Mouse (Mus musculus): ENCODE results near the gene Nhlrc1. TPM values are rescaled to one million over a fixed set of nuclear protein-coding genes. Genes with fewer than 3 reads are reported as not detected.

The Nhlrc1 gene
- total RNA-seq, 1 experiment = 3.6 TPM

DNA sequence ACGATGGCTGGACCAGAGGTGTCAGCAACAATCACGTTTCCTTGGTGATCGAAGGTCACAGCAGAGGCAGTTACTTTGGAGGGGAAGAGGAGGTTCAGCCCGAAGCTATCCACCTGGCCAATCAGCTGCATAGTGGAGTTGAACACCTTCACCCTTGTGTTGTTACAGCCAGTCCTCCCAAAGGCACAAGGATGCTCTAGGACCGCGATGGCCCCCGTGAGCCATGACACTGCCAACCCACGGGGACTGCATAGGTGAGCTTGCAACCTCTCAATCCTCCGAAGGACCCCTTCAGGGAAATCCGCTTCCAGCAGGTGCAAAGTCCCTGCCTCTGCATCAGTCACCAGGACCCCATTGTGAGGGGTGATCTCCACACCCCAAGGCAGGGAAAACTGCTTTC lies 910 bp downstream of the Nhlrc1 start:
- in situ Hi-C loops (cut with MboI; ENCODE audit: low sequenced_read_pairs in 2 of 2, unreplicated experiment in 2 of 2) = loop anchor here (10.0 to 25.0 kb wide), 2 partner anchors 176 to 189 kb away; no protein-coding TSS in a partner anchor
- no peak for DNase-seq (ENCODE audit: low read depth, low spot score)

DNA sequence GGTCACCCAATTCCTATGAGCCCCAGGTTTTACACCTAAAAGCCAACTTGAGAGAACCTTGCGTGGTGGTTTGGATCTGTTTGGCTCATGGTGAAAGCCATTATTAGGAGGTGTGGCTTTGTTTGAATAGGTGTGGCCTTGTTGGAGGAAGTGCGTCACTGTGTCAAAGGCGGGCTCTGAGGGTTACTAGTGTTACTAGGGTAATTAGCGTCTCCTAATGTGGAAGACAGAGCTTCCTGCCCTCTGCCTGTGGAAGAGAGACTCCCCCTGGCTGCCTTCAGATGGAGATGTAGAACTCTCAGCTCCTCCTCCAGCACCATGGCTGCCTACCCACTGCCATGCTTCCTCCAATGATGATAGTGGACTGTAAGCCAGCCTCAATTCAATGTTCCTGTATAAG lies 13.1 kb downstream of the Nhlrc1 start:
- in situ Hi-C loops (cut with MboI; ENCODE audit: low sequenced_read_pairs in 2 of 2, unreplicated experiment in 2 of 2) = loop anchor here in 1 of 2 experiments (25.0 kb wide), 1 partner anchor 164 kb away; no protein-coding TSS in a partner anchor
- no peak for DNase-seq (ENCODE audit: low read depth, low spot score)
- H3K9me3 ChIP-seq (ENCODE audit: control insufficient read depth, insufficient read depth, low read depth, low read length) = no peaks in the 10 kb centered on the region
- H3K9ac ChIP-seq (ENCODE audit: insufficient read depth, low read depth, low read length, poor library complexity, severe bottlenecking) = no peak overlapping the region
- peaks cover 0 to 5% of the 10 kb centered on the region in 2 experiments; a peak in 2 of 4 replicates for H3K4me1 ChIP-seq (ENCODE audit: control insufficient read depth in 2 of 2, insufficient read depth in 2 of 2, low read length in 2 of 2, poor library complexity in 1 of 2)
- TF ChIP-seq ZNF384 (IDR thresholded peaks at IDR 0.05; ENCODE audit: low read depth, low read length) = no peak
- no peak for TF ChIP-seq CHD2 (IDR thresholded peaks at IDR 0.05; ENCODE audit: low read depth, low read length)
- TF ChIP-seq MAFK (IDR thresholded peaks at IDR 0.05; ENCODE audit: insufficient read depth, low read depth, low read length) = no peak
- no peak for TF ChIP-seq HCFC1 (IDR thresholded peaks at IDR 0.05; ENCODE audit: borderline replicate concordance, insufficient read depth, low read length)
- no peak for TF ChIP-seq ZC3H11A (IDR thresholded peaks at IDR 0.05; ENCODE audit: borderline replicate concordance, low read depth, low read length)
- no peak overlapping the region for H3K27ac ChIP-seq (ENCODE audit: insufficient read depth, low read depth, low read length, poor library complexity, severe bottlenecking)
- no peaks in the 10 kb centered on the region for H3K36me3 ChIP-seq (ENCODE audit: control insufficient read depth, insufficient read depth, low read length, poor library complexity, severe bottlenecking)
- no peak overlapping the region for H3K4me3 ChIP-seq (ENCODE audit: insufficient read depth in 1 of 2, low read depth in 1 of 2, low read length in 2 of 2, poor library complexity in 1 of 2, severe bottlenecking in 1 of 2)

More for the DNA sequence above, 910 bp downstream of the Nhlrc1 start:
- 0 out of 4 replicates have a peak, but pooled peaks cover 0 to 2% of the 10 kb centered on the region in 2 experiments for H3K4me1 ChIP-seq (ENCODE audit: control insufficient read depth in 2 of 2, insufficient read depth in 2 of 2, low read length in 2 of 2, poor library complexity in 1 of 2)
- H3K27ac ChIP-seq (ENCODE audit: insufficient read depth, low read depth, low read length, poor library complexity, severe bottlenecking) = no peak overlapping the region
- TF ChIP-seq ZNF384 (IDR thresholded peaks at IDR 0.05; ENCODE audit: low read depth, low read length) (no peak), HCFC1 (IDR thresholded peaks at IDR 0.05; ENCODE audit: borderline replicate concordance, insufficient read depth, low read length) (no peak), ZC3H11A (IDR thresholded peaks at IDR 0.05; ENCODE audit: borderline replicate concordance, low read depth, low read length) (no peak), MAFK (IDR thresholded peaks at IDR 0.05; ENCODE audit: insufficient read depth, low read depth, low read length) (no peak), CHD2 (IDR thresholded peaks at IDR 0.05; ENCODE audit: low read depth, low read length) (no peak)
- 0 out of 2 replicates have a peak, but pooled peaks cover 3% of the 10 kb centered on the region for H3K9me3 ChIP-seq (ENCODE audit: control insufficient read depth, insufficient read depth, low read depth, low read length)
- no peaks in the 10 kb centered on the region for H3K36me3 ChIP-seq (ENCODE audit: control insufficient read depth, insufficient read depth, low read length, poor library complexity, severe bottlenecking)
- H3K9ac ChIP-seq (ENCODE audit: insufficient read depth, low read depth, low read length, poor library complexity, severe bottlenecking) = no peak overlapping the region
- H3K4me3 ChIP-seq (ENCODE audit: insufficient read depth in 1 of 2, low read depth in 1 of 2, low read length in 2 of 2, poor library complexity in 1 of 2, severe bottlenecking in 1 of 2) = peak overlapping the region; percentile 63 to 82; a peak in 3 of 4 replicates

DNA sequence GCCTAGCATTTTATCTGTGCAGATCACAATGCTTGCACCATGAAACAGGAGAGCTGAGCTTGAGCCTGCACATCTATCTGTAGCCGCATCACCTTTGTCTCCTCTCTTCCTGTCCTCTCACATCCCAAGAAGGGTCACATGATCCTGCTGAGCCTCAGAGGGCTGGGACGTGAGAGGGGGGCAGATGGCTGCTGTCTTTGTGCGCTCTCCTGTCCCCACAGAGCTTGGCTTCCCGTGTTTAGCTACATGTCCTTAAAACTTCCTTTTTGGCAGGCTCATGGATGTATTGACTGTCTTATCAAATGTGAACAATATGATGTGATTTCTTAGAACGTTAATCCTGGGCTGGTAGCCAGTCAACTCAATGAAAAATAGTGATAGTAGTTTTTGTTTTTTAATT lies 15.2 kb downstream of the Nhlrc1 start:
- TF ChIP-seq ZC3H11A (IDR thresholded peaks at IDR 0.05; ENCODE audit: borderline replicate concordance, low read depth, low read length) (no peak), CHD2 (IDR thresholded peaks at IDR 0.05; ENCODE audit: low read depth, low read length) (no peak)
- no peak overlapping the region for H3K27ac ChIP-seq (ENCODE audit: insufficient read depth, low read depth, low read length, poor library complexity, severe bottlenecking)
- no peaks in the 10 kb centered on the region for H3K9me3 ChIP-seq (ENCODE audit: control insufficient read depth, insufficient read depth, low read depth, low read length)
- H3K4me1 ChIP-seq (ENCODE audit: control insufficient read depth in 2 of 2, insufficient read depth in 2 of 2, low read length in 2 of 2, poor library complexity in 1 of 2) = peaks cover 0 to 3% of the 10 kb centered on the region in 2 experiments; a peak in 2 of 4 replicates
- no peak overlapping the region for H3K4me3 ChIP-seq (ENCODE audit: insufficient read depth in 1 of 2, low read depth in 1 of 2, low read length in 2 of 2, poor library complexity in 1 of 2, severe bottlenecking in 1 of 2)
- in situ Hi-C loops (cut with MboI; ENCODE audit: low sequenced_read_pairs in 2 of 2, unreplicated experiment in 2 of 2) = no loop called here
- DNase-seq (ENCODE audit: low read depth, low spot score) = no peak
- H3K9ac ChIP-seq (ENCODE audit: insufficient read depth, low read depth, low read length, poor library complexity, severe bottlenecking) = no peak overlapping the region
- H3K36me3 ChIP-seq (ENCODE audit: control insufficient read depth, insufficient read depth, low read length, poor library complexity, severe bottlenecking) = no peaks in the 10 kb centered on the region

- no peak overlapping the region for H3K4me3 ChIP-seq (ENCODE audit: insufficient read depth in 1 of 2, low read depth in 1 of 2, low read length in 2 of 2, poor library complexity in 1 of 2, severe bottlenecking in 1 of 2)
- no peak for DNase-seq (ENCODE audit: low read depth, low spot score)
- H3K27ac ChIP-seq (ENCODE audit: insufficient read depth, low read depth, low read length, poor library complexity, severe bottlenecking) = no peak overlapping the region
- no peak overlapping the region for H3K9ac ChIP-seq (ENCODE audit: insufficient read depth, low read depth, low read length, poor library complexity, severe bottlenecking)
- TF ChIP-seq MAFK (IDR thresholded peaks at IDR 0.05; ENCODE audit: insufficient read depth, low read depth, low read length) (no peak), ZNF384 (IDR thresholded peaks at IDR 0.05; ENCODE audit: low read depth, low read length) (no peak), HCFC1 (IDR thresholded peaks at IDR 0.05; ENCODE audit: borderline replicate concordance, insufficient read depth, low read length) (no peak), ZC3H11A (IDR thresholded peaks at IDR 0.05; ENCODE audit: borderline replicate concordance, low read depth, low read length) (no peak), CHD2 (IDR thresholded peaks at IDR 0.05; ENCODE audit: low read depth, low read length) (no peak)
- in situ Hi-C loops (cut with MboI; ENCODE audit: low sequenced_read_pairs in 2 of 2, unreplicated experiment in 2 of 2) = no loop called here
- H3K4me1 ChIP-seq (ENCODE audit: control insufficient read depth in 2 of 2, insufficient read depth in 2 of 2, low read length in 2 of 2, poor library complexity in 1 of 2) = peaks cover 0 to 3% of the 10 kb centered on the region in 2 experiments; a peak in 2 of 4 replicates
- H3K36me3 ChIP-seq (ENCODE audit: control insufficient read depth, insufficient read depth, low read length, poor library complexity, severe bottlenecking) = no peaks in the 10 kb centered on the region
- H3K9me3 ChIP-seq (ENCODE audit: control insufficient read depth, insufficient read depth, low read depth, low read length) = no peaks in the 10 kb centered on the region
Observed at GRCm38 (mm10) chr13:46997355-46997754, 17.3 kb downstream of the Nhlrc1 start.

DNA sequence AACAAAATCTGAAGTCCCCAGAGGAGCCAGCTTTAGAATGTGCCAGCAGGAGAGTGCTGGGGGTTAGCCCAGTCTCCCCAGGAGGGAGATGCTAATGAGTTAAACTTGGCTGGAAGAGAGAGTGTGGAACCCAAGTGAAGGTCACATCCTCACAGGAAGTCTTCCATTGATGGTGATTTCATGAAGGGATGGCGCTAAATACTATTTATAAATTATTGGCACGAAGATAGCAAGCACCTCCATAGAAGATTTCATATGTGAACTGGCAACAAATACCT lies 21.4 kb downstream of the Nhlrc1 start:
- TF ChIP-seq HCFC1 (IDR thresholded peaks at IDR 0.05; ENCODE audit: borderline replicate concordance, insufficient read depth, low read length) (no peak), ZC3H11A (IDR thresholded peaks at IDR 0.05; ENCODE audit: borderline replicate concordance, low read depth, low read length) (no peak), ZNF384 (IDR thresholded peaks at IDR 0.05; ENCODE audit: low read depth, low read length) (no peak), MAFK (IDR thresholded peaks at IDR 0.05; ENCODE audit: insufficient read depth, low read depth, low read length) (no peak), CHD2 (IDR thresholded peaks at IDR 0.05; ENCODE audit: low read depth, low read length) (no peak)
- no peak for DNase-seq (ENCODE audit: low read depth, low spot score)
- H3K9ac ChIP-seq (ENCODE audit: insufficient read depth, low read depth, low read length, poor library complexity, severe bottlenecking) = no peak overlapping the region
- H3K36me3 ChIP-seq (ENCODE audit: control insufficient read depth, insufficient read depth, low read length, poor library complexity, severe bottlenecking) = no peaks in the 10 kb centered on the region
- H3K4me1 ChIP-seq (ENCODE audit: control insufficient read depth in 2 of 2, insufficient read depth in 2 of 2, low read length in 2 of 2, poor library complexity in 1 of 2) = no peaks in the 10 kb centered on the region
- in situ Hi-C loops (cut with MboI; ENCODE audit: low sequenced_read_pairs in 2 of 2, unreplicated experiment in 2 of 2) = no loop called here
- H3K4me3 ChIP-seq (ENCODE audit: insufficient read depth in 1 of 2, low read depth in 1 of 2, low read length in 2 of 2, poor library complexity in 1 of 2, severe bottlenecking in 1 of 2) = no peak overlapping the region
- H3K9me3 ChIP-seq (ENCODE audit: control insufficient read depth, insufficient read depth, low read depth, low read length) = no peaks in the 10 kb centered on the region
- no peak overlapping the region for H3K27ac ChIP-seq (ENCODE audit: insufficient read depth, low read depth, low read length, poor library complexity, severe bottlenecking)

Data from ES-E14 (cell line).